Mouse (Mus musculus) kidney, adult 2 months (tissue): ENCODE measurements at regions not wholly inside any gene's neighbourhood (a gene's known extent, or its start where the extent isn't known, plus 50 kb on each side); places are given as distances from the start of the nearest gene placed in this dataset.

Experiments
- CTCF ChIP-seq: fragments of 200-500 bp; conservative IDR thresholded peaks from 2 replicates; pipeline ENCODE4 v1.5.1; 2011; ENCODE audit warnings: low read depth, mild to moderate bottlenecking, control low read depth, low read length, moderate library complexity, mixed read lengths; ENCODE audit not compliant: insufficient read depth, insufficient read length
- POLR2A ChIP-seq: fragments of 200-500 bp; IDR thresholded peaks from one replicate; pipeline ENCODE4 v1.6.1; 2011; ENCODE audit warnings: low read depth, low read length, control low read depth

DNA sequence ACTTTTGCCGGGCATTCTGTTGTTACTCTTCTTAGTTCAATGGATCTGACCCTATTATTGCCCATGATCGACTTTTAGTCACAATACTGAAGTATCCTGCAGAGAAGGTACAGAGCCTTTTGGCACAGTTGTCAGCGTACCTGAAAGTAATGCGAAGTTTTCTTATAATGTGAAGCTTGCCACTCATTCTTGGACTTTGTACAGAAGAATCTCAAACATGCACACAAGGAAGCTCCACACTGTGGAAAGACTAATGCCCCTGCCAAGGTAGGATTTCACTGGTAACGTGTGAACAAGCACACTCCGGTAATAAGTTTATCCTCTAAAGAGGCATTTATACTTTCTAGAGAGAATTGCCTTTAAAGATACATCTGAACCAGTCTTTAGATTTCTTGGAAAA is 108.8 kb downstream of the Gm9733 start:
- TF ChIP-seq POLR2A (no peak), CTCF (no peak)
